Mouse (Mus musculus): ENCODE measurements around the gene Armc9. TPM values are rescaled to one million over a fixed set of nuclear protein-coding genes. Genes with fewer than 3 reads are reported as not detected.

Gene Armc9
- polyA plus RNA-seq, 1 experiment from 2014 or later = 33.0 TPM

DNA sequence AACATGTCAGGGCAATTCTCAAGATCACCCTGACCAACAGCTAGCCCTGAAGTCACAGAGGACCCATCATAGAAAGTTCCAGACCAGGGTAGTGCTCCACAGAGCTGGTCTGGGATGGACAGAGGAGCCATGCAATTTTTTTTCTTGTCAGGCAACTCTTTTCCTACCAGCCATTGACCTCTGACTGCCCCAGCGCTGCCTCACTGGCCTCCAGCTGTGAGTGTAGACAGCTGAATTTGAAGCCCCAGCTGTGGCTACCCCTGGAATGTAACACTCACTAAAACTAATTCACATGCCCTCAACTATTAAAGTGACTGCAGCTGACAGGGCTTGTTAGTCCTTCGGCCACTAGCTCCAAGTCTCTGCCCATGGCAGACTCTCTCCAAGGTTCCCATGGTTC, 145.5 kb downstream of the Armc9 start:
- peaks cover 37% of the 10 kb centered on the region for H3K27me3 ChIP-seq (ENCODE audit: control insufficient read depth, insufficient read depth, low read length)
- H3K27ac ChIP-seq = no peak overlapping the region
- H3K4me3 ChIP-seq (replicated peaks; ENCODE audit: low read length) = no peak overlapping the region
- WGBS = 21% methylated on average over 2 of the region's 2 CpGs
- H3K36me3 ChIP-seq (replicated peaks; ENCODE audit: control insufficient read depth, insufficient read depth) = no peaks in the 10 kb centered on the region
- no peak overlapping the region for H3K4me2 ChIP-seq (replicated peaks)
- ATAC-seq (ENCODE audit: low FRiP score) (no peak), DNase-seq (ENCODE audit: low spot score) (no peak)
- H3K9ac ChIP-seq = no peak overlapping the region
- no peaks in the 10 kb centered on the region for H3K9me3 ChIP-seq (ENCODE audit: control insufficient read depth, low read length)
- H3K4me1 ChIP-seq (replicated peaks; ENCODE audit: control insufficient read depth, insufficient read depth, low read length) = peaks cover 3% of the 10 kb centered on the region; the same call in 1 of the 2 replicates

- Histone ChIP-seq H3K9ac (no peak overlapping the region), H3K4me3 (replicated peaks; ENCODE audit: low read length) (no peak overlapping the region), H3K27ac (no peak overlapping the region), H3K4me2 (replicated peaks) (no peak overlapping the region), H3K36me3 (replicated peaks; ENCODE audit: control insufficient read depth, insufficient read depth) (no peaks in the 10 kb centered on the region), H3K27me3 (ENCODE audit: control insufficient read depth, insufficient read depth, low read length) (peaks cover 38% of the 10 kb centered on the region), H3K9me3 (ENCODE audit: control insufficient read depth, low read length) (no peaks in the 10 kb centered on the region), H3K4me1 (replicated peaks; ENCODE audit: control insufficient read depth, insufficient read depth, low read length) (peaks cover 3% of the 10 kb centered on the region; the same call in 1 of the 2 replicates)
- DNase-seq (ENCODE audit: low spot score) = no peak
- 46% methylated on average over 7 of the region's 7 CpGs for WGBS
- no peak for ATAC-seq (ENCODE audit: low FRiP score)
Measured at GRCm38 (mm10) chr1:86300731-86301130, 146.2 kb downstream of the Armc9 start.

DNA sequence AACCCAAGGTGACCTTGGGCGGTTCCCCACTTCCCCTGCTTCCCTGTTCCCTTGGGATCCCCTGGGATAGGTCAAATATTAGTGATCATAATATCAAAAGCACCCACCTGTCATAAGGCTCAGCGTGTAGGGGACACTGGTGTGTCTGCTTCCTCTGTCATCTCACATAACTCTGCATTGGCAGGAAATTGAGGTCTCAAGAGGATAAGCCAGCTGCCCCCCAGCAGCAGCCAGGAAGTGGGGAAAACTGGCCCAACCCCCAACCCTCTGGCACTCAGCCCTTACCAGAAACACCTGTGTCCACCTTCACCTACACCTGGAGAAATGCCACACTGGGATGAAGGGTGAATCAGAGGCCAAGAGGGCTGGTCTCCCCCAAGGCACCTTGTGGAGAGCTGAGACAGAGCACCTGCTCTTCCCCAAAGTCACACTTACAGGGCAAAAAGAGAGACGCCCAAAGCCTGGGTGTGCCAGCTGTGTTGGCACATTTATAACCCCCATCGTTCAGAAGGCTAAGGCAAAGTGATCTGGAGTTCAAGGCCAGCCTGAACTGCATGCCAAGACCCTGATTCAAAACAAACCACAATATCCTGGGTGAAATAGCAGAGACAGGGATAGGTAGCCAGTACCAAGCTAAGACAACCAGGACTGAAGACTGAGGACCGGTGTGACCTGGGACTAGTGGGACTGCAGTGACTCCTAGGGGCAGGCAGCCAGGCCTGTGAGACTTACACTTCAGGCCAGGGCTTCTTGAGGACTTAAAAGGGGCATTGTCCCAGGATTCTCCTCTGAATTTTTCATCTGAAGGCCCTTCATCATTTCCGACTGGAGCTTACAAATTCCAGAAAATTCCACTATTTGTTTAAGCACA, 146.9 kb downstream of the Armc9 start:
- H3K4me3 ChIP-seq (replicated peaks; ENCODE audit: low read length) = no peak overlapping the region
- DNase-seq (ENCODE audit: low spot score) (no peak), ATAC-seq (ENCODE audit: low FRiP score) (no peak)
- WGBS = 53% methylated on average over 6 of the region's 6 CpGs
- H3K27me3 ChIP-seq (ENCODE audit: control insufficient read depth, insufficient read depth, low read length) = peaks cover 38% of the 10 kb centered on the region
- H3K27ac ChIP-seq = no peak overlapping the region
- H3K36me3 ChIP-seq (replicated peaks; ENCODE audit: control insufficient read depth, insufficient read depth) = no peaks in the 10 kb centered on the region
- H3K9ac ChIP-seq = no peak overlapping the region
- H3K9me3 ChIP-seq (ENCODE audit: control insufficient read depth, low read length) = no peaks in the 10 kb centered on the region
- no peak overlapping the region for H3K4me2 ChIP-seq (replicated peaks)
- peaks cover 3% of the 10 kb centered on the region; the same call in 1 of the 2 replicates for H3K4me1 ChIP-seq (replicated peaks; ENCODE audit: control insufficient read depth, insufficient read depth, low read length)

- Histone ChIP-seq H3K9me3 (ENCODE audit: control insufficient read depth, low read length) (no peaks in the 10 kb centered on the region), H3K9ac (peak within 1 kb of the TSS; percentile 77), H3K4me2 (replicated peaks) (peak within 1 kb of the TSS; percentile 98), H3K27ac (no peak within 1 kb of the TSS), H3K27me3 (ENCODE audit: control insufficient read depth, insufficient read depth, low read length) (peaks cover 38% of the 10 kb centered on the region), H3K4me3 (replicated peaks; ENCODE audit: low read length) (peak within 1 kb of the TSS; percentile 73), H3K4me1 (replicated peaks; ENCODE audit: control insufficient read depth, insufficient read depth, low read length) (peaks cover 3% of the 10 kb centered on the region; the same call in 1 of the 2 replicates), H3K36me3 (replicated peaks; ENCODE audit: control insufficient read depth, insufficient read depth) (no peaks in the 10 kb centered on the region)
- no peak for DNase-seq (ENCODE audit: low spot score)
- WGBS = 26% methylated on average over 6 of the region's 6 CpGs
- ATAC-seq (ENCODE audit: low FRiP score) = no peak
Measured at GRCm38 (mm10) chr1:86302532-86302931, 148.0 kb downstream of the Armc9 start, which contains the start of gene B3gnt7. B3gnt7 (plus strand) TSS chr1:86302832.

DNA sequence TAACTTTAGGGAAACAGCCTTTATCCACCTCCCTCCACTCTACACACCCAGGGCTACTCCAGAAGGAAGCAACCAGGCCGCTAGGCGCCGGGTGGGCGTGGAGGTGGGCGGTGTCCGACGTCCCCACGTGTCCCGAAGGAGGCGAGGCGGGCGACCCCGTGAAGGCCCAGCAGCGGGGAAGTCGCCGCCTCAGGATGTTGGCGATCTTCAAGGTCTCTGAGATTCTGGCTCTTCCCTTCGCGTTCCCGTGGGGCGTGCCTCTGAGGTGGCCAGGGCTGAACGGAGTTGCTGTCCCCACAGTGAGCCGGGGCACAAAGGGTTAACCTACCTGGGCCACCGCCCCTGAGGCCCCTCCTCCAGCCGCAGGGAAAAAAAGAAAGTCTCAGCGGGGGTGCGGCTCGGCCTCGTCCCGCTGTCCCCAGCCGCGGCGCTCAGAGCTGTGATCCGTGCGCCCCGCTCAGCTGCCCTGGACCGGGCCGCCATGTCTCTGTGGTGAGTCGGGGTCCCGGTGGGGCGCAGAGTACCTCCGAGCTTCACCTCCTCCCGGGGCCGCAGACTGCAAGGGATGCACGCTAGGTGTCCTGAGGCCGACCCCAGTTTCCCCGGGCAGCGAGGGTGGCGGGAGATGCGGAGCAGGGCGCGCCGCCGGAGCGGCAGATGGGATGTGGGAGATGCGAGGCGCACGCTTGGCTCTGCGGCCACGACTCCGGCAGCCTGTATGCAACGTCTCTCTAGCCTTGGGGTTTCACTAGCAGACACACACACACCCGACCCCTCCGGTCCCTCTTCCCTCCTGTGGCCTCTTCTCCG, 148.7 kb downstream of the Armc9 start:
- peaks cover 38% of the 10 kb centered on the region for H3K27me3 ChIP-seq (ENCODE audit: control insufficient read depth, insufficient read depth, low read length)
- no peaks in the 10 kb centered on the region for H3K9me3 ChIP-seq (ENCODE audit: control insufficient read depth, low read length)
- peak overlapping the region; percentile 98 for H3K4me2 ChIP-seq (replicated peaks)
- peak overlapping the region; percentile 73 for H3K4me3 ChIP-seq (replicated peaks; ENCODE audit: low read length)
- no peaks in the 10 kb centered on the region for H3K36me3 ChIP-seq (replicated peaks; ENCODE audit: control insufficient read depth, insufficient read depth)
- under 1% methylated on average over 65 of the region's 65 CpGs for WGBS
- H3K27ac ChIP-seq = no peak overlapping the region
- DNase-seq (ENCODE audit: low spot score) (peak; percentile 63), ATAC-seq (ENCODE audit: low FRiP score) (peak; percentile 77)
- H3K9ac ChIP-seq = peak overlapping the region; percentile 77
- H3K4me1 ChIP-seq (replicated peaks; ENCODE audit: control insufficient read depth, insufficient read depth, low read length) = peaks cover 3% of the 10 kb centered on the region; the same call in 1 of the 2 replicates

DNA sequence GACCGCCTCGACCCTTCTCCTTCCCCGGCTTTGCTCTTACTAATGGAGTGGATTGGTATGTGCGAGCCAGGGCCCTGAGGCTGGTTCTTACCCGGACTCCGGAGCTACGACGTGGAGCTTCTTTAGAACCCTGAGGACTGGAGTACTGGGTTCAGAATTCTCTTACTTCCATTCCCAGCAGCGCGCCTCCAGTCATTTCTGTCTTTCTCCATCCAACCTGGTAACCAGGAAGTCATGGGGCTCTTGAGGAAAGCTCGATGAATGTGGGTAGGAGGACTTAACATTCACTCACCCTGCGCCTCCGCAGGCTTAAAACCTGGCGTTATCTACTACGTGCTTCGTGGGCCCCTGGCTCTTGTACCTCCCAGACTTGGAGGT, 149.3 kb downstream of the Armc9 start:
- DNase-seq (ENCODE audit: low spot score) (no peak), ATAC-seq (ENCODE audit: low FRiP score) (no peak)
- Histone ChIP-seq H3K4me1 (replicated peaks; ENCODE audit: control insufficient read depth, insufficient read depth, low read length) (peaks cover 3% of the 10 kb centered on the region; the same call in 1 of the 2 replicates), H3K27me3 (ENCODE audit: control insufficient read depth, insufficient read depth, low read length) (peaks cover 38% of the 10 kb centered on the region), H3K27ac (no peak overlapping the region), H3K4me3 (replicated peaks; ENCODE audit: low read length) (peak overlapping the region; percentile 73), H3K9me3 (ENCODE audit: control insufficient read depth, low read length) (no peaks in the 10 kb centered on the region), H3K4me2 (replicated peaks) (peak overlapping the region; percentile 98), H3K9ac (peak overlapping the region; percentile 77), H3K36me3 (replicated peaks; ENCODE audit: control insufficient read depth, insufficient read depth) (no peaks in the 10 kb centered on the region)
- WGBS = 3% methylated on average over 16 of the region's 16 CpGs

- Histone ChIP-seq H3K4me3 (replicated peaks; ENCODE audit: low read length) (no peak overlapping the region), H3K4me1 (replicated peaks; ENCODE audit: control insufficient read depth, insufficient read depth, low read length) (peaks cover 7% of the 10 kb centered on the region; the same call in 1 of the 2 replicates), H3K4me2 (replicated peaks) (no peak overlapping the region), H3K9ac (no peak overlapping the region), H3K27ac (no peak overlapping the region), H3K36me3 (replicated peaks; ENCODE audit: control insufficient read depth, insufficient read depth) (no peaks in the 10 kb centered on the region), H3K27me3 (ENCODE audit: control insufficient read depth, insufficient read depth, low read length) (peaks cover 32% of the 10 kb centered on the region), H3K9me3 (ENCODE audit: control insufficient read depth, low read length) (no peaks in the 10 kb centered on the region)
- DNase-seq (ENCODE audit: low spot score) (no peak), ATAC-seq (ENCODE audit: low FRiP score) (no peak)
- 91% methylated on average over 3 of the region's 3 CpGs for WGBS
Measured at GRCm38 (mm10) chr1:86306686-86307085, 152.1 kb downstream of the Armc9 start.

- 85% methylated on average over 7 of the region's 7 CpGs for WGBS
- Histone ChIP-seq H3K36me3 (replicated peaks; ENCODE audit: control insufficient read depth, insufficient read depth) (no peaks in the 10 kb centered on the region), H3K4me3 (replicated peaks; ENCODE audit: low read length) (no peak overlapping the region), H3K27me3 (ENCODE audit: control insufficient read depth, insufficient read depth, low read length) (peaks cover 27% of the 10 kb centered on the region), H3K9me3 (ENCODE audit: control insufficient read depth, low read length) (no peaks in the 10 kb centered on the region), H3K4me2 (replicated peaks) (no peak overlapping the region), H3K27ac (no peak overlapping the region), H3K4me1 (replicated peaks; ENCODE audit: control insufficient read depth, insufficient read depth, low read length) (peaks cover 7% of the 10 kb centered on the region; the same call in 1 of the 2 replicates), H3K9ac (no peak overlapping the region)
- DNase-seq (ENCODE audit: low spot score) (no peak), ATAC-seq (ENCODE audit: low FRiP score) (no peak)
Measured at GRCm38 (mm10) chr1:86307177-86307762, 152.7 kb downstream of the Armc9 start.

Measured in hindbrain, embryonic 14.5 days (tissue).